Mouse (Mus musculus) liver, adult 2 months (tissue): ENCODE measurements around the gene Olfr251.

ENCODE experiments used
- CTCF ChIP-seq: fragments of 200-500 bp; IDR thresholded peaks from 2 replicates; pipeline ENCODE4 v1.5.1; 2011; ENCODE audit warnings: low read depth, low read length, control low read depth
- POLR2A ChIP-seq: fragments of 200-500 bp; IDR thresholded peaks from 2 replicates; pipeline ENCODE4 v1.6.1; 2011; ENCODE audit warnings: low read length, control low read depth; ENCODE audit not compliant: insufficient read depth; ENCODE audit errors: extremely low read depth

DNA sequence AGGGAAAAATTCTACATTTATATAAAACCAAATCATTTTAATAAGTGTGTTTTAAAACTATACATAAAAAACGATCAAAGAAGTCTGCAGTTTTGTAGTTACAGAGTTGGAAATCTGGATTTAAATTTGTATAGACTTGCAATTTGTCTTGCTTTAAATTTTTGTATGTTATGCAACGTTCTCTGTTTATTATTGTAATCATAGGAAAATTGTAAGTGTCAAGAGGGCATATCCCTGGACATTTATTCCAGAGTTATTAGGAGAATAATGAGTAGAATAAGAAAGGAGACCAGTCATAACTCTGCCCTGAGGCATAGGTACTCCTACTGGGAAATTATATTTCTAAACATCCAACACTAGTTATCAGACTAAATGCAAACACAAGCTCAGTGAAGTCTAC, at the start of gene Olfr251:
- TF ChIP-seq CTCF = no peak
- no peak for TF ChIP-seq POLR2A
